Mouse (Mus musculus) liver, embryonic 14 days (tissue): Measurements from ENCODE around the gene Mns1. TPM values are rescaled to one million over a fixed set of nuclear protein-coding genes. Genes with fewer than 3 reads are reported as not detected.

ENCODE experiments used
- polyA plus RNA-seq: library from polyadenylated mRNA; depleted of rRNA; stranded (reverse); fragments of >200 nt; gene quantifications from 2 replicates; pipeline ENCODE4 v1.2.3, GENCODE M21; 2012; rRNA removed

The Mns1 gene
- 83.8 and 101 TPM in 2 replicates for polyA plus RNA-seq

GRCm38 (mm10) chr9:72437822-72438701 lies at the start of gene Mns1:
Mns1 (plus strand) TSS chr9:72438011.

GRCm38 (mm10) chr9:72492194-72492565 lies 54.4 kb downstream of the Mns1 start, which contains the start of gene Tex9:
Tex9 (minus strand) TSS chr9:72492212.

Other genes starting within 250 kb of the Mns1 start
- 16.4 and 17.1 TPM in 2 replicates for gene Zfp280d, start 163.2 kb upstream of the Mns1 start, polyA plus RNA-seq
- 4.8 TPM in 2 replicates for gene Tex9, start 54.2 kb downstream of the Mns1 start, polyA plus RNA-seq
- gene Rfx7, start 94.2 kb downstream of the Mns1 start, polyA plus RNA-seq = 3.3 and 3.7 TPM in 2 replicates
- 88.4 and 99.7 TPM in 2 replicates for gene Nedd4, start 224.3 kb downstream of the Mns1 start, polyA plus RNA-seq